Mouse (Mus musculus) T-cell, adult 66 days (primary cell): ENCODE results near the gene Reg1. TPM values are rescaled to one million over a fixed set of nuclear protein-coding genes. Genes with fewer than 3 reads are reported as not detected.

Experiments used
- total RNA-seq, 2 experiments: library from RNA; stranded (reverse); gene quantifications; 3 replicates in 1 of 2; 4 replicates in 1 of 2; pipeline ENCODE4 v1.2.4; 2023

Gene Reg1
- total RNA-seq, result not detected

GRCm38 (mm10) chr6:78422411-78422810, at the start of gene Reg1:
TSS of gene Reg1 (plus strand) at chr6:78422711.

DNA sequence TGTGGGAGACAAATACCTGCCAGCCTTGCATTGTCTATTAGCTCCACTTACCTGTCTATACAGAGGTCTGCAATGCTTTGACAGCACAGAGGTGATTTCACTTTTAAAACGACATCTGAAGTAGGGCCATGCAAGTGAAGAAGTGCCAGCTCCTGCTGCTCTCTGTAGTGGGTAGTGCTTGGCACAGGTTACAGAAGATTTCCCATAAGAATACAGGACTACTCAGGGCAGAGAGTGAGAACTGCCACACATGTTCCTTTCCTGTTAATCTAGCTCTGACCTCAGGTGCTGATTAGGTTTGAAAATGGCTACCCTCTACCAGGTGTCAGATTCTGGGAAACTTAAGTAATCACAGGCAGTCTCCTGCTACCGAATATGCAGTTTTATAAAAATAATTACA, 43.7 kb upstream of the Reg1 start, which contains the start of gene Reg3d:
Gene Reg3d, minus strand, starts transcription at position 101 of the 400 bp plus-strand sequence.

DNA sequence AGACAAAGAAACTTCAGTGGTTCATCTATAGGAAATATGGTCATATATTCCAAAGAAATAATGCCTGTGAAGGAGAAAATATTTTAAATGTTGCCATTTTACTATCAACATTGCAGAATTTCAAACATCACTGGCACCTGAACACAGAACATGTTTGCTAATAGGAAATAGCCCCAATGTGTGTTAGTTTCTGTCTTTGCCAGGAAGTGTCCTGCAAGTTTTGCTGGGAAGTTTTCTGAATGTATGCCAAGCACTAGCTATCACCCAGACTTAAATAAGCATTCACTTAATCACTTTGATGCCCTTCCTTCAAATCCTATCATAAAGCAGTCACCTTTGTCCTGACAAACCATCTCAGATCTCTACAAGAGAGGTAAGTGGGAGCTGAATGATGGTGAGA, 42.1 kb upstream of the Reg1 start, which contains the start of gene Reg3a:
Gene Reg3a, plus strand, starts transcription at position 301 of the 400 bp plus-strand sequence.

DNA sequence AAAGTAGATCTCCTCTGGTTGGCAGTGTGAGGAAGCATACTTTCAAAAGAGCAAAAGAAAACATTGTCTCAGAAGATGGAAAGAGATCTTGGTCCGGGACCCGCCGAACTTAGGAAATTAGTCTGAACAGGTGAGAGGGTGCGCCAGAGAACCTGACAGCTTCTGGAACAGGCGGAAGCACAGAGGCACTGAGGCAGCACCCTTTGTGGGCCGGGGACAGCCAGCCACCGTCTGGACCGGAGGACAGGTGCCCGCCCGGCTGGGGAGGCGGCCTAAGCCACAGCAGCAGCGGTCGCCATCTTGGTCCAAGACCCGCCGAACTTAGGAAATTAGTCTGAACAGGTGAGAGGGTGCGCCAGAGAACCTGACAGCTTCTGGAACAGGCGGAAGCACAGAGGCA, 27.2 kb upstream of the Reg1 start, which contains the start of gene Reg2:
Gene Reg2, plus strand, starts transcription at position 301 of the 400 bp plus-strand sequence.

GRCm38 (mm10) chr6:78468772-78469171, 46.3 kb downstream of the Reg1 start, which contains the start of gene Reg3g:
TSS of gene Reg3g (minus strand) at chr6:78468872.

Other genes with a start within 250 kb of the Reg1 start
- gene Reg3b, start 52.1 kb upstream of the Reg1 start, total RNA-seq, result not detected
- gene Reg3d, start 43.8 kb upstream of the Reg1 start, total RNA-seq, result not detected
- gene Reg3a, start 42.0 kb upstream of the Reg1 start, total RNA-seq, result not detected
- gene Reg2, start 27.1 kb upstream of the Reg1 start, total RNA-seq, result not detected
- not detected for gene Reg3g, start 46.2 kb downstream of the Reg1 start, total RNA-seq